Mouse (Mus musculus) brain, embryonic 14.5 days (tissue): Measurements from ENCODE around the gene Pla2g2d.

ENCODE experiments used
- CTCF ChIP-seq: fragments of 200-500 bp; IDR thresholded peaks from 2 replicates; pipeline ENCODE4 v1.5.1; 2012; ENCODE audit warnings: inconsistent platforms, mild to moderate bottlenecking, moderate library complexity, borderline replicate concordance; ENCODE audit not compliant: insufficient read depth, insufficient read length; ENCODE audit errors: extremely low read depth
- POLR2A ChIP-seq: fragments of 200-500 bp; IDR thresholded peaks from 2 replicates; pipeline ENCODE4 v1.6.1; 2012; ENCODE audit warnings: mild to moderate bottlenecking, inconsistent platforms, borderline replicate concordance; ENCODE audit not compliant: poor library complexity, insufficient read depth, insufficient read length, severe bottlenecking; ENCODE audit errors: extremely low read depth

- TF ChIP-seq POLR2A: no peak
- no peak for TF ChIP-seq CTCF
These were observed 40.7 kb upstream of the Pla2g2d start for GRCm38 (mm10) chr4:138734863-138735262.
